Mouse (Mus musculus) lung, postnatal 0 days (tissue): ENCODE data around the gene Tmprss13. TPM values are rescaled to one million over a fixed set of nuclear protein-coding genes. Genes with fewer than 3 reads are reported as not detected.

Experiments
- ATAC-seq: fragments of 200-750 bp; cut with Nextera tagmentation; 2 replicates; pipeline ENCODE4 v1.8.0; 2017; ENCODE audit warnings: moderate library complexity
- DNase-seq: peaks from one replicate; pipeline ENCODE4 v3.0.0-alpha.2; 2016; ENCODE audit warnings: low spot score
- H3K27ac ChIP-seq: fragments of 300-500 bp; sonication (generic); 2 replicates; pipeline ENCODE4 v1.5.1; 2014; ENCODE audit warnings: antibody characterized with exemption, mild to moderate bottlenecking, low read length, mixed read lengths
- H3K27me3 ChIP-seq: fragments of 300-500 bp; sonication (generic); replicated peaks from 2 replicates; pipeline ENCODE4 v1.6.1; 2014; ENCODE audit warnings: low read length, mixed read lengths; ENCODE audit not compliant: insufficient read depth
- H3K36me3 ChIP-seq: fragments of 300-500 bp; sonication (generic); 2 replicates; pipeline ENCODE4 v1.6.1; 2014; ENCODE audit warnings: low read length, mixed read lengths; ENCODE audit not compliant: insufficient read depth
- H3K4me1 ChIP-seq: fragments of 300-500 bp; sonication (generic); 2 replicates; pipeline ENCODE4 v1.6.1; 2014; ENCODE audit warnings: antibody characterized with exemption, low read depth, low read length, mixed read lengths; ENCODE audit not compliant: insufficient read depth
- H3K4me2 ChIP-seq: fragments of 300-500 bp; sonication (generic); replicated peaks from 2 replicates; pipeline ENCODE4 v1.6.1; 2014; ENCODE audit warnings: low read depth, mild to moderate bottlenecking, low read length, moderate library complexity, mixed read lengths
- H3K4me3 ChIP-seq: fragments of 300-500 bp; sonication (generic); 2 replicates; pipeline ENCODE4 v1.5.1; 2014; ENCODE audit warnings: low read depth, low read length
- H3K9ac ChIP-seq: fragments of 300-500 bp; sonication (generic); replicated peaks from 2 replicates; pipeline ENCODE4 v1.6.1; 2014; ENCODE audit warnings: low read depth, mild to moderate bottlenecking
- H3K9me3 ChIP-seq: fragments of 300-500 bp; sonication (generic); 2 replicates; pipeline ENCODE4 v1.6.1; 2016; ENCODE audit warnings: low read length, mixed read lengths
- CTCF ChIP-seq: IDR thresholded peaks from 2 replicates; pipeline ENCODE4 v1.5.1; 2016; ENCODE audit warnings: antibody characterized with exemption, mild to moderate bottlenecking
- EP300 ChIP-seq: IDR thresholded peaks from 2 replicates; pipeline ENCODE4 v1.6.1; 2016; ENCODE audit warnings: antibody characterized with exemption, mild to moderate bottlenecking, control low read depth
- WGBS: fragments of 180-500 bp; shearing (Covaris S2); extraction: QIAGEN DNeasy Blood & Tissue Kit; methylation state at CpG from one replicate; pipeline ENCODE4 v1.1.7; 2014; 5-methylcytosine and 5-hydroxymethylcytosine counted together
- polyA plus RNA-seq: library from polyadenylated mRNA; unstranded; fragments of >200 nt; fragmentation: Nextera tagmentation; extraction: Ambion mirVana; gene quantifications from 2 replicates; pipeline ENCODE4 v1.2.1, GENCODE M21; 2015

Tmprss13 gene
- polyA plus RNA-seq, 1 experiment from 2014 or later: 0.86 TPM

- Histone ChIP-seq H3K27me3 (no peaks in the 10 kb centered on the region), H3K4me2 (no peak overlapping the region), H3K9me3 (no peaks in the 10 kb centered on the region), H3K9ac (no peak overlapping the region), H3K36me3 (no peaks in the 10 kb centered on the region), H3K4me3 (no peak overlapping the region), H3K27ac (no peak overlapping the region), H3K4me1 (no peaks in the 10 kb centered on the region)
- DNase-seq: no peak
- WGBS: 60% methylated on average over 7 of the region's 7 CpGs
- no peak for TF ChIP-seq EP300
- no peak for TF ChIP-seq CTCF
- ATAC-seq: no peak
Measured at GRCm38 (mm10) chr9:45363639-45364214, 44.8 kb downstream of the Tmprss13 start.

GRCm38 (mm10) chr9:45367716-45368115 lies 48.8 kb downstream of the Tmprss13 start:
- H3K27me3 ChIP-seq: 0 out of 2 replicates have a peak, but pooled peaks cover 6% of the 10 kb centered on the region
- H3K9me3 ChIP-seq: no peaks in the 10 kb centered on the region
- H3K4me3 ChIP-seq: no peak overlapping the region
- H3K27ac ChIP-seq: no peak overlapping the region
- no peak overlapping the region for H3K9ac ChIP-seq
- 52% methylated on average over 8 of the region's 8 CpGs for WGBS
- DNase-seq: no peak
- no peak overlapping the region for H3K4me2 ChIP-seq
- no peaks in the 10 kb centered on the region for H3K36me3 ChIP-seq
- no peak for ATAC-seq
- TF ChIP-seq CTCF: no peak
- TF ChIP-seq EP300: no peak
- no peaks in the 10 kb centered on the region for H3K4me1 ChIP-seq

DNA sequence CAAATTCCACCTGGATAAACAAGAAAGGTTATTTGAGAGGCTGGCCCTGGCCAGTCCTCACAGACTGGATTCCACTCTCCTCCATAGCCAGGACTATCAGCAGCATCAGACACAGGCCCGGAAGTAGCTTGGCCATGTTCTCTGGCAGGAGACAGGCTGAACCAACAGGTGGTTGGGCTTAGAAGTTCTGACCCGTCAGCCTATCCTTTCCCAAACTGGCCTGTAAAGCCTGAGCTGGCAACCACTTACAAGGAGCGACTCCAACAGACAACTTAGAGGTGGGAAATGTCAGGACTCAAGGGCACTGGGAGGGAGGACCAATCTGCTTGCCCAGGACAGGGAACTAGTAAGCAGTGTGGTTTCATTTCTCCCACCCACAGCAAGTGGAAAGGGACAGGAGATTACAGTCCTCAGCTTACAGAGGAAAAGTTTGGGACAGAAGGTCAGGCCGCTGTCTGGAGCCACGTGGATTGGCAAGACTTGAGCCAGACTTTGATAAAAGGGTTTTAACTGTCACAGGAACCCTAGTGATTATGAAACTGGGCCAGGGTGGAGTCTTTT lies 49.5 kb downstream of the Tmprss13 start:
- no peak overlapping the region for H3K27ac ChIP-seq
- no peaks in the 10 kb centered on the region for H3K9me3 ChIP-seq
- DNase-seq: no peak
- 0 out of 2 replicates have a peak, but pooled peaks cover 6% of the 10 kb centered on the region for H3K27me3 ChIP-seq
- no peaks in the 10 kb centered on the region for H3K4me1 ChIP-seq
- ATAC-seq: no peak
- no peak overlapping the region for H3K9ac ChIP-seq
- no peaks in the 10 kb centered on the region for H3K36me3 ChIP-seq
- no peak overlapping the region for H3K4me2 ChIP-seq
- WGBS: 27% methylated on average over 5 of the region's 5 CpGs
- H3K4me3 ChIP-seq: no peak overlapping the region
- TF ChIP-seq CTCF (no peak), EP300 (no peak)

- peak within 1 kb of the TSS; percentile 61 for H3K4me2 ChIP-seq
- H3K27ac ChIP-seq: no peak within 1 kb of the TSS
- 1% methylated on average over 25 of the region's 28 CpGs for WGBS
- no peaks in the 10 kb centered on the region for H3K36me3 ChIP-seq
- H3K9me3 ChIP-seq: no peaks in the 10 kb centered on the region
- ATAC-seq: no peak
- 0 out of 2 replicates have a peak, but pooled peaks cover 6% of the 10 kb centered on the region for H3K27me3 ChIP-seq
- 0 out of 2 replicates have a peak within 1 kb of the TSS, but pooled peaks have one; percentile 1 for H3K9ac ChIP-seq
- peak within 1 kb of the TSS; percentile 36 for H3K4me3 ChIP-seq
- no peak for DNase-seq
- TF ChIP-seq EP300: no peak
- TF ChIP-seq CTCF: no peak
- no peaks in the 10 kb centered on the region for H3K4me1 ChIP-seq
Measured at GRCm38 (mm10) chr9:45370117-45370561, 51.2 kb downstream of the Tmprss13 start, which contains the start of gene Fxyd6. Fxyd6 (plus strand) TSS chr9:45370185.

DNA sequence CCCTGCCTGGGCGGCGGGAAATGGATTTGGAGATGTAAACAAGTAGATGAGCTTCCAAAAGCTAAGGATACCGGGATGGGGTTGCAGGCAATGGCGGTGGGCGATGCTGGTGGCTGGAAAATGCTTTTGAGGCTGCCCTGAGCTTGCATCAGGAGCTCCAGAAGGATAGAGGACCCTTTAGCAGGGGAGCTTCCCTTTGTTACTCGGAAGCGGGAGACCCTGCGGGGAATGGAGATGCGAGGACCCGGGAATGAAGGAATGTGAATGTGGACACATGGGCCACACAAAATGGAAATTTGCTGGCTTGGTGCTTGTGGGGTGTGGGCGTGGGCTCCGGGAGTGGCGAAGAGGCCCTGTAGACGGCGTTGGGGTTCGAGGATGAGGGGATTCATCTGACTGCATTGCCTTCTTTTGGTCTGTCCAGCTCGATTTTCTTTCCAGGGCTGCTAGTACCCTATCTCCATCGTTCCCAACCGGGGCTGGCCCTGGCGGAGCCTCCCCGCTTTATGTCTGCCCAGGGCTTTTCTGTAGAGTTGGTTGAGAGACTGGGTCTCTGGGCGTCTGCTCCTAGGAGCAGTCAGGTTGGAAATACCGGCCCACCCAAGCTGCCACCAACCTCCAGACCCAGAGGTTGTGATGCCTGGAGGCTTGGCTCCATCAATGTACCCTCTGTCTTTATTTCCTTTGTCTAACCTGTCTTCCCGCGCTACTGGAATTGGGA lies 51.9 kb downstream of the Tmprss13 start:
- ATAC-seq: no peak
- Histone ChIP-seq H3K9me3 (no peaks in the 10 kb centered on the region), H3K27me3 (0 out of 2 replicates have a peak, but pooled peaks cover 6% of the 10 kb centered on the region), H3K27ac (no peak overlapping the region), H3K36me3 (no peaks in the 10 kb centered on the region), H3K9ac (0 out of 2 replicates have a peak overlapping the region, but pooled peaks have one; percentile 1), H3K4me3 (peak overlapping the region; percentile 36), H3K4me2 (peak overlapping the region; percentile 61), H3K4me1 (no peaks in the 10 kb centered on the region)
- no peak for DNase-seq
- 5% methylated on average over 25 of the region's 25 CpGs for WGBS
- no peak for TF ChIP-seq CTCF
- no peak for TF ChIP-seq EP300

DNA sequence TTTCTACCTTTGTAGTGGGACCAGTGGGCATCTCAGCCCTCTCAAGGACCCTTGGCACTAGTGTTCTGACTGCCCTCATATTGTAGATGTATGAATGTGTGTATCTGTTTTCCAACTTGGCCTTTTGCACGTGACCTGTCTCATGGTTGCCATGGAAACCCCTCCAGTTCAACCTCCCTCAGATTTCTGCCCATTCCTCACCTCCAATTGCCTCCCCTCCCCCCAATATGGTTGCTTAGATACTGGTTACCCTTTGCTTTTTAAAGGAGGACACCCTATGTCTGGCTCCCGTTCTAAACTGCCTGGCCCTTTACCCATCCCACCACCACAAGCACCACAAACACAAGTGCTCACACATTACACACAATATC lies 52.4 kb downstream of the Tmprss13 start:
- ATAC-seq (no peak), DNase-seq (no peak)
- H3K9me3 ChIP-seq: no peaks in the 10 kb centered on the region
- H3K9ac ChIP-seq: no peak overlapping the region
- H3K4me2 ChIP-seq: no peak overlapping the region
- TF ChIP-seq EP300: no peak
- no peak for TF ChIP-seq CTCF
- 0 out of 2 replicates have a peak, but pooled peaks cover 6% of the 10 kb centered on the region for H3K27me3 ChIP-seq
- no peak overlapping the region for H3K4me3 ChIP-seq
- 30% methylated on average over 2 of the region's 2 CpGs for WGBS
- no peaks in the 10 kb centered on the region for H3K36me3 ChIP-seq
- H3K4me1 ChIP-seq: no peaks in the 10 kb centered on the region
- no peak overlapping the region for H3K27ac ChIP-seq
